Mouse (Mus musculus): ENCODE data around the gene 4930548H24Rik.
"Not testable (repeated sequence)": the region's sequence is repeated elsewhere in the genome, so short reads cannot be mapped to it uniquely, and the experiment has no call there.

The 4930548H24Rik gene

GRCm38 (mm10) chr5:31485440-31485839, at the start of gene 4930548H24Rik:
Gene 4930548H24Rik, plus strand, starts transcription at chr5:31485740.
- DNase-seq (ENCODE audit: low spot score) = no peak

- no peak for DNase-seq (ENCODE audit: low spot score)
Measured at GRCm38 (mm10) chr5:31451336-31451735, 34.2 kb upstream of the 4930548H24Rik start.

GRCm38 (mm10) chr5:31451878-31452561, 33.5 kb upstream of the 4930548H24Rik start, which contains the start of gene Zfp512:
Gene Zfp512, plus strand, starts transcription at chr5:31452431.
- peak; percentile 96 for DNase-seq (ENCODE audit: low spot score)

GRCm38 (mm10) chr5:31452562-31452878, 33.0 kb upstream of the 4930548H24Rik start:
- no peak for DNase-seq (ENCODE audit: low spot score)

- peak; percentile 5 for DNase-seq (ENCODE audit: low spot score)
Measured at GRCm38 (mm10) chr5:31452886-31453410, 32.6 kb upstream of the 4930548H24Rik start.

- no peak for DNase-seq (ENCODE audit: low spot score)
Measured at GRCm38 (mm10) chr5:31467798-31468197, 17.7 kb upstream of the 4930548H24Rik start.

GRCm38 (mm10) chr5:31469711-31470110, 15.8 kb upstream of the 4930548H24Rik start:
- DNase-seq (ENCODE audit: low spot score) = no peak

GRCm38 (mm10) chr5:31470334-31470733, 15.2 kb upstream of the 4930548H24Rik start:
- peak; percentile 61 for DNase-seq (ENCODE audit: low spot score)

GRCm38 (mm10) chr5:31480536-31480935, 5.0 kb upstream of the 4930548H24Rik start:
- DNase-seq (ENCODE audit: low spot score) = no peak

GRCm38 (mm10) chr5:31487889-31488288, 2.3 kb downstream of the 4930548H24Rik start:
- no peak for DNase-seq (ENCODE audit: low spot score)

- DNase-seq (ENCODE audit: low spot score) = no peak
Measured at GRCm38 (mm10) chr5:31489116-31489769, 3.7 kb downstream of the 4930548H24Rik start.

GRCm38 (mm10) chr5:31492031-31492430, 6.5 kb downstream of the 4930548H24Rik start:
- DNase-seq (ENCODE audit: low spot score) = no peak

- peak; percentile 95 for DNase-seq (ENCODE audit: low spot score)
Measured at GRCm38 (mm10) chr5:31494513-31495297, 9.2 kb downstream of the 4930548H24Rik start, which contains the start of gene Gpn1. Gene Gpn1, plus strand, starts transcription at chr5:31494741.

- DNase-seq (ENCODE audit: low spot score) = no peak
Measured at GRCm38 (mm10) chr5:31504843-31505242, 19.3 kb downstream of the 4930548H24Rik start.

- no peak for DNase-seq (ENCODE audit: low spot score)
Measured at GRCm38 (mm10) chr5:31512481-31512880, 26.9 kb downstream of the 4930548H24Rik start.

GRCm38 (mm10) chr5:31520556-31520955, 35.0 kb downstream of the 4930548H24Rik start:
- DNase-seq (ENCODE audit: low spot score) = no peak

- peak; percentile 89 for DNase-seq (ENCODE audit: low spot score)
Measured at GRCm38 (mm10) chr5:31526354-31527116, 41.0 kb downstream of the 4930548H24Rik start, which contains the start of gene Slc4a1ap. Gene Slc4a1ap, plus strand, starts transcription at chr5:31526995.

- peak; percentile 4 for DNase-seq (ENCODE audit: low spot score)
Measured at GRCm38 (mm10) chr5:31527117-31527680, 41.7 kb downstream of the 4930548H24Rik start.

- DNase-seq (ENCODE audit: low spot score) = not testable (repeated sequence)
Measured at GRCm38 (mm10) chr5:31527707-31528106, 42.2 kb downstream of the 4930548H24Rik start, which contains the start of gene Supt7l. Gene Supt7l, minus strand, starts transcription at chr5:31527807.

- DNase-seq (ENCODE audit: low spot score) = no peak
Measured at GRCm38 (mm10) chr5:31528560-31528959, 43.0 kb downstream of the 4930548H24Rik start.

GRCm38 (mm10) chr5:31535228-31535627, 49.7 kb downstream of the 4930548H24Rik start:
- DNase-seq (ENCODE audit: low spot score) = peak; percentile 3

Data from retina, embryonic 14.5 days (tissue).